Mouse (Mus musculus) adrenal gland (tissue): ENCODE measurements around the gene C5ar1.
"Not testable (repeated sequence)": the region's sequence is repeated elsewhere in the genome, so short reads cannot be mapped to it uniquely, and the experiment has no call there.

Source experiments
- intact Hi-C: fragments of 180-260 bp; cut with DNase I; formaldehyde crosslinking; loops from one replicate; pipeline ENCODE4 v1.15.1; 2025

C5ar1 gene

DNA sequence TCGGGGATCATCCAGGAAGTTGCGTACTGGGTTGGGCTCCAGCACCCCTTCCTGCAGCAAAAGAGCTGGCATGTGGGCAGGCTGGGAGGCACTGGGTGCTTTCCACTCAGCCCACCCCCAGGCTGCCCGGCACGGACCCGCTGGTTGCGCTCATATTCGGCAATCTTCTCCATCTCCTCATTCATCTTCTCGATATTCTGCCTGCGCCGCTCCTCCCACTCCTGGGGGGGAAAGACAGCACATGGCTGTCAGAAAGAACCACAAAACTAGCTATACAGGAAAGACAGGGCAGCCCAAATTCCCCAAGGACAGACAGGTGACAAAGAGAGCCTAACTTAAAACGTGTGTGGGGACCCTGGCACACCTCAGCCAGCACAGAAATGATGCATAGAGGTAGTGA, 21.4 kb upstream of the C5ar1 start:
- intact Hi-C loops, result no loop called here

DNA sequence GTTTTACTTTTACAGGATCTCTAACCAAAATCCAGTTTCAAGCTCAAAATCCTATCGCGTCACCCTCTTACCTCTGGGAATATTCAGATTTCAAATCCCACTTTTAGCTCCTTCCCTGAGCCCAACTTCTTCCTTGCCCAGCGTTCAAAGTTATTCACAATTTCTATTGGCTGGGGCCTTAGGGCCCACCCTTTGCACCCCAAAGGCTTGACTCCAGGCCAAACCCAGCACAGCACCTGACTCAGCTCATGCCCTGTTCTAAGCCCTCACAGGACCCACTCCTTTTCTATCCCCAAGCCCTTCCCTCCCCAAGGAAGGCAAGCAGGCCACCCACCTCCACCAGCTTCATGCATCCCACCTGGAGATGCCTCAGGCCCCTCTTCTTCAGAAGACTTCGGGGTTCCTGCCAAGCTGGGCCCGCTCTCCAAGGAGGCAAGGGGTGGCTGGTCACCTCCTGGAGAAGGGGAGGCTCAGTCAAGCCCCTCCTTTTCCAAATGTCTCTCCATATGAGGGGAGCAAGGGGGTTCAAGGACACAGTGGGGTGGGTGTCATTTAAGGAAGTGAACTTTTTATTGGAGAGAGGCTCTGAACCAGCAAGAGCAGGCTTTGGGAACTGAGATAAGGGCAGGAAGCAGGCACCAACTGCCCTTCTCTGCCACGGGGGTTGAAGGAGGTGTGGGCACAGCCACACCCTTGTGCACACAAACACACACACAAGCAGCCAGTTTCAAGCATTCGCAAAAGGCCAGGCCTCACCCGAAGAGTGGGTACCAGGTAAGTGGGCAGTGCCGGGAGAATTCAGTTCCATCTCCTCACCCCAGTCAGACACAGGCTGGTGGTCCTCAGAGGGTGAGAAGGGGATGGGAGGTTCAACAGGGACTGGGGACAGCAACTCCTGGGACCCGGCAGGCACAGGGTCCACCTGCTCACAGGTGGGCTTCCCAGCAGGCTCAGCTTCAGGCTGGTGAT, 15.9 kb upstream of the C5ar1 start:
- intact Hi-C loops, result no loop called here

DNA sequence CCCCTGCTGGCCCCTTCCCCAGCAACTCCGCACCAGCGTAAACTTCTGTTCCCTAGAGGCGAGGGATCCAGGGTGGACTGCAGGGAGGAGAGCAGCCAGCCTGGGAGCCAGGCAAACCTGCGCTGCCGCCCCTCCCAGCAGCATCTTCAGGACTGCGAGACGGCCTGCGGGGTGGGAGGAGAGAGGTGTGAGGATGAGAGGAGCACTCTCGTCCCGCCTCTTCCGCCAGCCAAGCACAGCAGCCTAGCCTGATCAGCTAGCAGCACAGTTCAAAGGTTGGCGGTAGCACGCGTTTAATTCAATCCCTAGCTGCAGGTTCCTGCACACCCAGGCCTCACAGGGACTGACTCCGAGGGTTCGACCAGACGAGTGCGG, 14.4 kb upstream of the C5ar1 start:
- intact Hi-C loops, result no loop called here

DNA sequence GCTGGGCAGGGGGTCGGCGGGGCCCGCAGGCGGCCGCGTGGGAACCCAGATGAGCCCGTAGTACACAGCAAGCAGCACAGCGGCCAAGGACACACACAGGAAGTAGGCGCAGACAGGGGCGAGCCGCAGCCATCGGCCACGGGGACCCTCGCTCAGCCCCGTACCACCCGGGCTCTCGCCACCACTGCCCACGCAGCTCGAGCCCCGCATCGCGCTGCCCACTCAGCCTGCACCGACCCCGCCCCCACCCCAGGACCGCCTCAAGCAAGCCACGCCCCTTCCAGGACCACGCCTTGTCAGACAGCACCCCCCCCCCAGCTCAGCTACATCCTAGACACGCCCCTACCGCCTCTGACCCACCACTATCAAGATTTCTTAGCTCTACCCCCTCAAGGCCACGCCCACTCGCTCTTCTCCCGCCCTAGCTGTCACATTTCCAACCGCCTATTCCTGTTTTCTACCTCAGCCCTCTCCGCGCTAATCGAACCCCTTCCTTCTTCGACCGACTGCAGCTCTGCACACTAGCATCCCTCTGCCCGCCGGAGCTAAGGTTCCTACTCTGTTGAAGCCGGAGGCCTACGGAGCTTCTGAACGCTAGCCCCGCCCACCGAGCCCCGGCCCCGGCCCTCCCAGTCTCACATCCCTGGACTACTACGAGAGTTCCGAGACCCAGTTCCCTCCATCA, 13.9 kb upstream of the C5ar1 start, which contains the start of gene Inafm1:
TSS of gene Inafm1 (minus strand) at position 537 of the 685 bp plus-strand sequence.
- intact Hi-C loops, result no loop called here

DNA sequence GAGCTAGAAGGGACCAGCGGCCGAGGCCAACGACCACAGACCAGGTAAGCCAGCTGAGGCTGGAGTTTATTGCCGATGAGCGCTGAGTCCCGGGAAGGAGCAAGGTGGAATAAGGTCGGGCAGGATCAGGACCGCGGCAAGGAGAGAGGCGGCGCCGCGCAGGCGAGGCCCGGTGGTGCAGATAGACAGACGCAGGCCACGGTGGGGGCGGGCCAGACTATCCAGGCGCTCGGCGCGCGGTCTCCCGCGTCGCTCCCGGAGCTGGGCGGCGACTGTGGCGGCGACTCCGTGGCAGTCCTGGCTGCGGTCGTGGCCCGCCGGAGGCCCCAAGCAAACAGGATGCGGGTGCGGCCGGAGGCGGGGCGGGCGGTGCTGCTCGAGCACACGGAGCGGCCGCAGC, 13.3 kb upstream of the C5ar1 start:
- intact Hi-C loops, result no loop called here

GRCm38 (mm10) chr7:16271139-16271538, 11.8 kb upstream of the C5ar1 start:
- intact Hi-C loops, result no loop called here

GRCm38 (mm10) chr7:16266593-16266992, 7.3 kb upstream of the C5ar1 start:
- intact Hi-C loops, result not testable (repeated sequence)

DNA sequence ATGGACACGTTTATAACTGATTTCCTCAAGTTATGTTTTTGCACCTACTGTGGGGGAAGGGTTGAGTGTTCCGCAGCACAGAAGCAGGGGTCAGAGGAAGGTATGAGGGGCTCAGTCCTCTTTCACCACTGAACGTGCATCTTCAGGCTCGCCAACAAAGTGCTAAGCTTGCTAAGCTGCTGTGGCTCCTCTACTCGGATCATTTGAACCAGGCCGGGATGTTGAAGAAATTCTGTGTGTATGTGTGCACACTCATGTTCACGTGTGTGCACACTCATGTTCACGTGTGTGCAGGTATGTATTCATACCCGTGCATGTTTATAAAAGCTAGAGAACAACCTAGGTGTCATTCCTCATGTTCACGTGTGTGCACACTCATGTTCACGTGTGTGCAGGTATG, 6.5 kb upstream of the C5ar1 start:
- intact Hi-C loops, result no loop called here

DNA sequence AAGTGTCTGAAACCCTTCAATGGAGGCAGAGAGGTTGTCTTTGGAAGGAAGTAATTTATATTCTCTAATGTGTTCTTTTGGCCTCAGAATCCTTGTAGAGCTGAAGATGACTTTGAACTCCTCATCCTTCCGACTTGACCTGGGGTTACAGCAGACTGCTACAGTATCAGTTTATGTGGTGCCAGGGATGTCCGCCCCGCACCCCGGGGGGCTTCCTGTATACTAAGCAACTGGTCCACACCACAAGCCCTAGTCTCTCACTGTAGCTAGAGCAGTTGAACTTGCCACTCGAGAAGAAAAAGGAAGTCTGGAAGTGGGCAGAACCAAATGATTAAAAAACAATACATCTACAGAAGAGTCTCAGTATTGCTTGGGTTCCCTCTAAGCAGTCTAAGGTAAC, 4.5 kb upstream of the C5ar1 start:
- intact Hi-C loops, result loop anchor here (1.0 to 5.0 kb wide), 2 partner anchors 72 to 167 kb away; partner anchors contain the start of gene Napa

DNA sequence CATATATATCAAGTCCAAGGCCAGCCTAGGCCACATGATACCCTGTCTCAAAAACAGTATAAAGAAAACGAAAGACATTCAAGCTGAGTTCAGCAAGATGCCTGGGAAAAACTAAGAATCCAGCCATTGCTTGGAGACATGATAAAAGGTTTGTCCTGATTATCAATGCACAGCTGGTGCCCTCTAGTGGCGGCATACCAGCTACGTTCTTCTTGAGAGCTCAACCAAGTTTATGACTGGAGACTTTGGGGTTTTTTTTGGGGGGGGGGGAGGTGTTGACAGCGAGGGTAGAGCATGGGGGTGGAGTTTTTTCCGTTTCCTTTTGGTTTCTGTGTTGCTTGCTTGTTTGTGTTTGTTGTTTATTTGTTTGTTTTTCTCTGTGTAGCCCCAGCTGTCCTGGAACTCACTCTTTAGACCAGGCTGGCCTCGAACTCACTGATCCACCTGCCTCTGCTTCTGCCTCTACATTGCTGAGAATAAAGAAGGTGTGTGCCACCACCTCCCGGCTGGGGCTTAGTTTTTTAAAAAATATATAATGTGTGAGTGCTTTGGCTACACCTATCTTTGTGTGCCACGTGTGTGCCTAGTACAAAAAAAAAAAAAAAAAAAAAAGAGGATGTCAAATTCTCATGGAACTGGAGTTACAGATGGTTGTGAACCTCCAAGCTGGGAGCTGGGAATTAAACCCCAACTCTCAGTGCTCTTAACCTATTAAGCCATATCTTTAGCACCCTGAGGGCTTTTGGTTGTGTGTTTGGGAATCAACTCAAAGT, 3.9 kb upstream of the C5ar1 start:
- intact Hi-C loops, result loop anchor here (1.0 to 5.0 kb wide), 2 partner anchors 71 to 166 kb away; partner anchors contain the start of gene Napa

- intact Hi-C loops, result loop anchor here (5.0 kb wide), 1 partner anchor 164 kb away; the partner anchor contains the start of gene Napa
Measured at GRCm38 (mm10) chr7:16261097-16261496, 1.8 kb upstream of the C5ar1 start.

- intact Hi-C loops, result no loop called here
Measured at GRCm38 (mm10) chr7:16257830-16258229, 1.5 kb downstream of the C5ar1 start.

GRCm38 (mm10) chr7:16255963-16256362, 3.4 kb downstream of the C5ar1 start:
- intact Hi-C loops, result not testable (repeated sequence)

- intact Hi-C loops, result no loop called here
Measured at GRCm38 (mm10) chr7:16254195-16254594, 5.1 kb downstream of the C5ar1 start.

DNA sequence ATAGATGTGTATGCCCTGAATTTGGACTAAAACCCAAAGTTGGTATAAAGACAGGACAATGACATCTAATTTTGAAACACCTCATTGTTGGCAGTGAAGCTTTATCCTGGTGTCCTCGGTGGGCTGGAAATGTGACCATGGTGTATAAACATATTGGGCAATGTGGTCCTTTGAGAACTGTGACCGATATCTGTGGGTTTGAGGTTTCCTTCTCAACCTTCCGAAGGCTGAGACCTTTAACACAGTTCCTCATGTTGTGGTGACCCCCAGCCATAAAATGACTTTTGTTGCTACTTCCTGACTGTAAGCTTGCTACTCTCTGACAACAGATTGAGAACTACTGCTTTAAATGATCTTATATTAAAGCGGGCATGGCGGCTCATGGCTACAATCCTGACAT, 8.7 kb downstream of the C5ar1 start:
- intact Hi-C loops, result no loop called here

- intact Hi-C loops, result no loop called here
Measured at GRCm38 (mm10) chr7:16245958-16246357, 13.4 kb downstream of the C5ar1 start.

DNA sequence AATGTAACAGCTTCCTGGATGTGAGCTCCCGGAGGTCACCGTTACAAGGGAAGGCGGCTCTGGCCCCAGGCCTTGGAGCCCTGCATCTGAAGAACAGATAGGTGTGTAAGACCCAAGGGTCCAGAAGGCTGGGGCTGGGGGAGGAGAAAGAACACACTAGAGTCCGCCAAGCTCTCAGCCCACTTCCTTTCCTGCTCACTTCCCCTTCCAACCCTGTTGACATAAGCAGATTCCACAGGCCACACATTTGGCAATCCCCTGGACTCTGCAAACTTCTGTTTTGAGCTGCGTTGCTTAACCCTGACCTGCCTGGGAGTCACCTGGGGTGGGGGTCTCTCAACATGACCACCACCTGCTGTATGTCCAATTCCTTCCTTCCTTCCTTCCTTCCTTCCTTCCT, 15.3 kb downstream of the C5ar1 start, which contains the start of gene C5ar2:
TSS of gene C5ar2 (minus strand) at position 88 of the 400 bp plus-strand sequence.
- intact Hi-C loops, result no loop called here

DNA sequence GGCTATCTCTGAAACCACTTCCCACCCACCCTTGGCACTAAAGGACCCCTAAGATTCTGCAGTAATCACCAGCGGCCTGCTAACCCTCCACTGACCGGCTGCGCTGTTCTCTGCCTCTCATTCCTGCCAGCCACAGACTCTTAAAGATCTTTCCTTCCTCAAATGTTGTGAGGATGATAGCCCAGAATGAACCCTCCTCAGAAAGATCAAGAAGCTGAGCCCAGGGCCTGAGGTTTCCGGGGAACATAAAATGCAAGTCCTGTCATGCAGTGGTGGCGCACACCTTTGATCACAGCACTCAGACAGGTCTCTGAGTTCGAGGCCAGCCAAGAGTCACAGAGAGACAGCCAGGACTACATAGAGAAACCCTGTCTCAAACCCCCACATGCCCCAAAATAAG, 17.1 kb downstream of the C5ar1 start:
- intact Hi-C loops, result no loop called here

DNA sequence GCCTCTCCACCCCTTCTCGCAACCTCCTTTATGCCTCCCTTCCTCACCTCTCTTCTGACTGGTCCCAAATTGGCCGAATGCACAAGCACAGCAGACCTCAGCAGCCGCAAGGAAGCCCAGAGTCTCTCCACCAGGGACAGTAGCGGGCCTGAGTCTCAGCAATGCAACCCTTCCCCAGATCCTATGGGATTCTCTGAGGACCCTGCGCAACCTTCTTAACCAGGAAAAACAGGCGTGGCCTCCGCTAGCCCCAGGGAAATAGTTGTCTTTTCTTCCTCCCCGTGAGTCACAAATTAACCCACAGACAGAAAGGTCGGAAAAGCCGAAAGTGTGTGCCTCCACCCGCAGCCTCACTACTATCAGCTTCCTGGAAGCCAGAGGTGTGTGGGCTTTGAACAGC, 17.6 kb downstream of the C5ar1 start:
- intact Hi-C loops, result no loop called here

DNA sequence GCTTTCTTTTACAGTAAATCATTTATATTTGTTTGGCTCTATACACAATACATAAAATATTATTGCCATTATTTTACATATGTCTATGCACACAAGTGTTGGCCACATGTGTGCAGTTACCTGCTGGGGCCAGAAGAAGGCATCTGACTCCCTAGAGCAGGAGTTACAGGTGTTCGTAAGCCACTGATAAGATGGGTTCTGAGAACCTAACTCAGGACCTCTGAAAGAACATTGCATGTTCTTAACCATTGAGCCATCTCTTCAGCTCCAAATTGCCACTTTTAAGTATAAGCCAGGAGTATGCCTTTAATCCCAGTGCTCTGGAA, 18.4 kb downstream of the C5ar1 start:
- intact Hi-C loops, result no loop called here

GRCm38 (mm10) chr7:16240281-16240977, 18.9 kb downstream of the C5ar1 start:
- intact Hi-C loops, result no loop called here
